Mouse (Mus musculus) WW6 (cell line): Measurements from ENCODE around the gene Psg23.
"Not testable (repeated sequence)": the region's sequence is repeated elsewhere in the genome, so short reads cannot be mapped to it uniquely, and the experiment has no call there.

Experiments used
- DNase-seq: peaks from one replicate; pipeline ENCODE4 v3.0.0-alpha.2; 2013; ENCODE audit warnings: low read depth, low spot score

Gene Psg23

GRCm38 (mm10) chr7:18616401-18616800 lies at the start of gene Psg23:
Psg23 (minus strand) TSS chr7:18616501.
- not testable (repeated sequence) for DNase-seq

- DNase-seq, result not testable (repeated sequence)
These were observed 40.3 kb upstream of the Psg23 start, which contains the start of gene Psg21 for GRCm38 (mm10) chr7:18656625-18657024. Psg21 (minus strand) TSS chr7:18656725.

GRCm38 (mm10) chr7:18626921-18627320 lies 10.6 kb upstream of the Psg23 start:
- DNase-seq, result not testable (repeated sequence)

GRCm38 (mm10) chr7:18567205-18567604 lies 49.1 kb downstream of the Psg23 start, which contains the start of gene Psg27:
Psg27 (minus strand) TSS chr7:18567305.
- no peak for DNase-seq

- no peak for DNase-seq
These were observed 56.5 kb downstream of the Psg23 start for GRCm38 (mm10) chr7:18559850-18560249.
